Mouse (Mus musculus) ZHBTc4 (cell line): ENCODE measurements around the gene Tsen34.
"Not testable (repeated sequence)": the region's sequence is repeated elsewhere in the genome, so short reads cannot be mapped to it uniquely, and the experiment has no call there.

Experiments used
- DNase-seq: peaks from one replicate; pipeline ENCODE4 v3.0.0-alpha.2; 2011; ENCODE audit warnings: low read depth, low spot score

Gene Tsen34

GRCm38 (mm10) chr7:3720268-3720667 is 27.6 kb downstream of the Tsen34 start, which contains the start of gene Pirb:
TSS of gene Pirb (minus strand) at chr7:3720391.
- DNase-seq = not testable (repeated sequence)

- not testable (repeated sequence) for DNase-seq
Measured at GRCm38 (mm10) chr7:3725459-3725858, 32.8 kb downstream of the Tsen34 start.

GRCm38 (mm10) chr7:3732675-3733074 is 40.0 kb downstream of the Tsen34 start:
- not testable (repeated sequence) for DNase-seq
